Mouse (Mus musculus): Measurements from ENCODE around the gene Mrps25. TPM values are rescaled to one million over a fixed set of nuclear protein-coding genes. Genes with fewer than 3 reads are reported as not detected.

Gene Mrps25
- total RNA-seq, 2 experiments from 2014 or later, result 53.0 to 58.5 TPM

- DNase-seq (ENCODE audit: low spot score in 2 of 2), result no peak
Observed at GRCm38 (mm10) chr6:92131456-92131855, 52.4 kb downstream of the Mrps25 start.

- no peak for DNase-seq (ENCODE audit: low spot score in 2 of 2)
Observed at GRCm38 (mm10) chr6:92126861-92127468, 56.9 kb downstream of the Mrps25 start.

DNA sequence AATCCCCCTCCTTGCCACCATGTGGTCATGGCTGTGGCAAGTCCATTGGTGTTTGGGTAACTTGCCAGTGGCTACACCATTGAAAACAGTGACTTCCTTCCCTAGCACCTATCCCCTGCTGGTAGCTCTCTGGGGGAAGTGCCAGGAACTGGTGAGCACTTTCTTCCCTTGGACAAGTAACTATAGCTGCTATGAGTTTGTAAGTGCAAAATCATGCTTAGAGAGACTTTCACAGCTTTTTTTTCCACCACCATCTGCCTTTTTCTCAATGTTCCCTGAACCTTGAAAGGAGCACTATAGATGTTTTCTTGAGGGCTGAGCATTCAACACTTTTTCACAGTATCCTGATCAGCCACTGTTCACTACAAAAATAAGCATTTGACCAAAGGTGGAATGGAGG lies 59.3 kb downstream of the Mrps25 start:
- no peak for DNase-seq (ENCODE audit: low spot score in 2 of 2)

Other genes starting within 250 kb of the Mrps25 start
- gene Fgd5, start 205.2 kb downstream of the Mrps25 start, total RNA-seq (2021), result 1 to 10 TPM; 7.3 to 8.5 TPM
- 10 to 100 TPM; 80.3 to 84.9 TPM for gene Nr2c2, start 92.6 kb downstream of the Mrps25 start, total RNA-seq (2021)
- 10 to 100 TPM; 28.8 to 36.5 TPM for gene Rbsn, start 30.9 kb upstream of the Mrps25 start, total RNA-seq (2021)
- 1 to 10 TPM; 1.5 to 2.2 TPM for gene Trh, start 60.6 kb upstream of the Mrps25 start, total RNA-seq (2021)